Mouse (Mus musculus) heart, adult 2 months (tissue): ENCODE results near the gene Plcb3.

Experiments used
- CTCF ChIP-seq: fragments of 200-600 bp; IDR thresholded peaks from 2 replicates; pipeline ENCODE4 v1.8.1; 2022; ENCODE audit warnings: antibody characterized with exemption, mild to moderate bottlenecking, moderate library complexity
- EP300 ChIP-seq: fragments of 200-500 bp; IDR thresholded peaks from 2 replicates; pipeline ENCODE4 v1.6.1; 2011; ENCODE audit warnings: low read depth, low read length, control low read depth; ENCODE audit not compliant: insufficient read depth
- POLR2A ChIP-seq: fragments of 200-500 bp; IDR thresholded peaks from 2 replicates; pipeline ENCODE4 v1.6.1; 2011; ENCODE audit warnings: mild to moderate bottlenecking, low read depth, low read length, control low read depth; ENCODE audit not compliant: insufficient read depth

- TF ChIP-seq CTCF (no peak), POLR2A (0 out of 2 replicates have a peak, but pooled peaks have one; percentile 33), EP300 (no peak)
These were observed 42.9 kb upstream of the Plcb3 start, which contains the start of gene Fermt3 for GRCm38 (mm10) chr19:7019191-7019590.
